Mouse (Mus musculus): ENCODE data around the gene Usp7. TPM values are rescaled to one million over a fixed set of nuclear protein-coding genes. Genes with fewer than 3 reads are reported as not detected.

The Usp7 gene
- polyA plus RNA-seq, 1 experiment from 2014 or later, result 33.2 TPM

DNA sequence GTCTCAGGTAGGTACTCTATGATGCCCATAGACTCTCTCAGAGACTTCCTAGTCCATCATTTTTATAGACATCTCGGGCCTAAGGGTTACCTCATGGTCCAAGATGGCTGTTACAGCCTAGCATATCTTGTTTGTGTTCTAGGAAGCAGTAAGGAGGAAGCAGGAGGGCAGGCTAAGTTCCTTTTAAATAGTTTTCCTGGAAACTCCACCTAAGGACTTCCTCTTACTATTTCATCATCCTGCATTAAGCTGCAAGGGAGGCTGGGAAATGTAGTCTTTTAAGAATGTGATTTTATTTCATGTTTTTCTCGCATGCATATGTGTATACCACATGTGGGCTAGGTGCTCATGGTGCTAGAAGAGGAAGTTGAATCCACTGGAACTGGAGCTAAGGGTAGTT, 31.6 kb upstream of the Usp7 start:
- Histone ChIP-seq H3K9me3 (no peaks in the 10 kb centered on the region), H3K9ac (no peak overlapping the region), H3K4me1 (no peaks in the 10 kb centered on the region), H3K4me2 (no peak overlapping the region), H3K27ac (no peak overlapping the region), H3K4me3 (no peak overlapping the region), H3K36me3 (no peaks in the 10 kb centered on the region), H3K27me3 (no peaks in the 10 kb centered on the region)
- WGBS, result 68% methylated on average over 2 of the region's 2 CpGs
- ATAC-seq (ENCODE audit: insufficient number of reproducible peaks, insufficient read depth, low FRiP score, low TSS enrichment, low read depth), result no peak

DNA sequence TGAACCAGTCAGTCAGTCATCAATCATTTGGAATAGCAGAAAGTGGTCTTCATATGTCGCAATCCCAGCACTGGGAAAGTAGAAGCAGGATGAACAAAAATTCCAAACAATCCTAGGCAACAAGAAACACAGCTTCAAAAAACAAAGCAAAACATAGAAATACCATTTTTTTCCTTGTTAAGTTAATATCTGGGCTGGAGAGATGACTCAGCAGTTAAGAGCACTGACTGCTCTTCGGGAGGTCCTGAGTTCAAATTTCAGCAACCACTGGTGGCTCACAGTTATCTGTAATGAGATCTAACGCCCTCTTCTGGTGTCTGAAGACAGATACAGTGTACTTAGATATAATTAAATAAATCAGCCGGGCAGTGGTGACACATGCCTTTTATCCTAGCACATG, 30.5 kb upstream of the Usp7 start:
- ATAC-seq (ENCODE audit: insufficient number of reproducible peaks, insufficient read depth, low FRiP score, low TSS enrichment, low read depth), result no peak
- H3K27ac ChIP-seq, result no peak overlapping the region
- no peaks in the 10 kb centered on the region for H3K36me3 ChIP-seq

DNA sequence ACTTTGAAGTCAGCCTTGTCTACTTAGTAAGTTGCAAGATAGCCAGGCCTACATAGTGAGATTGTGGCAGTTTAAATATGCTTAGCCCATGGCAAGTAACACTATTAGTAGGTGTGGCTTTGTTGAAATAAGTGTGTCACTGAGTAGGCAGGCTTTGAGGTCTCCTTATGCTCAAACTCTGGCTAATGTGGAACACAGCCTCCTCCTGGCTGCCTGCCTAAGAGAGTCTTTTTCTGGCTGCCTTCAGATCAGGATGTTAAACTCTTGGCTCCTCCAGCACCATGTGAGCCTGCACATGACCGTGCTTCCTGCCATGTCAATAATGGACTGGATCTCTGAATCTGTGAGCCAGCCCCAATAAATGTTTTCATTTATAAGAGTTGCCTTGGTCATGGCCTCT, 29.3 kb upstream of the Usp7 start:
- Histone ChIP-seq H3K4me1 (no peaks in the 10 kb centered on the region), H3K27me3 (no peaks in the 10 kb centered on the region), H3K4me2 (no peak overlapping the region), H3K9me3 (no peaks in the 10 kb centered on the region), H3K4me3 (no peak overlapping the region), H3K27ac (no peak overlapping the region), H3K9ac (no peak overlapping the region), H3K36me3 (no peaks in the 10 kb centered on the region)
- WGBS, result 80% methylated on average over 1 of the region's 1 CpGs
- ATAC-seq (ENCODE audit: insufficient number of reproducible peaks, insufficient read depth, low FRiP score, low TSS enrichment, low read depth), result no peak

More for the DNA sequence above, 30.5 kb upstream of the Usp7 start:
- Histone ChIP-seq H3K9me3 (no peaks in the 10 kb centered on the region), H3K4me2 (no peak overlapping the region), H3K9ac (no peak overlapping the region), H3K4me3 (no peak overlapping the region), H3K27me3 (no peaks in the 10 kb centered on the region), H3K4me1 (no peaks in the 10 kb centered on the region)
- WGBS, result 71% methylated on average over 4 of the region's 4 CpGs

DNA sequence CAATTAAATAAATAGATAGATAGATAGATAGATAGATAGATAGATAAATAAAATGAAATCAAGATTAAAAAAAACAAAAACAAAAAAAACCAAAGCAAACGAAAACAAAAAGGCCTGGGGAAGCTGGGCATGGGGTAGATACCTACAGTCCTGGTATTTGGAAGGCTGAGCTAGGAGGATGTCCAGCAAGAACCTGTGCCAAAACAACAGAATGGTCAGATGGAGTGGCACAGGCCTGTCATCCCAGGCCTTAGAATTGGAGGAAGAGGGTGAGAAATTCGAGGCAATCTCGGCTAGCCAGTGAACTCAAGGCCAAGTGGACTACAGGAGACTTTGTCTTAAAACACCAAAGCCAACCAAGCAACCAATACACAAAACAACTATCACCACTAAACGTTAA, 25.8 kb upstream of the Usp7 start:
- H3K9me3 ChIP-seq, result no peaks in the 10 kb centered on the region
- no peak overlapping the region for H3K27ac ChIP-seq
- H3K4me1 ChIP-seq, result no peaks in the 10 kb centered on the region
- WGBS, result 78% methylated on average over 4 of the region's 4 CpGs
- no peak overlapping the region for H3K4me2 ChIP-seq
- H3K4me3 ChIP-seq, result no peak overlapping the region
- no peak for ATAC-seq (ENCODE audit: insufficient number of reproducible peaks, insufficient read depth, low FRiP score, low TSS enrichment, low read depth)
- no peaks in the 10 kb centered on the region for H3K27me3 ChIP-seq
- no peaks in the 10 kb centered on the region for H3K36me3 ChIP-seq
- no peak overlapping the region for H3K9ac ChIP-seq

DNA sequence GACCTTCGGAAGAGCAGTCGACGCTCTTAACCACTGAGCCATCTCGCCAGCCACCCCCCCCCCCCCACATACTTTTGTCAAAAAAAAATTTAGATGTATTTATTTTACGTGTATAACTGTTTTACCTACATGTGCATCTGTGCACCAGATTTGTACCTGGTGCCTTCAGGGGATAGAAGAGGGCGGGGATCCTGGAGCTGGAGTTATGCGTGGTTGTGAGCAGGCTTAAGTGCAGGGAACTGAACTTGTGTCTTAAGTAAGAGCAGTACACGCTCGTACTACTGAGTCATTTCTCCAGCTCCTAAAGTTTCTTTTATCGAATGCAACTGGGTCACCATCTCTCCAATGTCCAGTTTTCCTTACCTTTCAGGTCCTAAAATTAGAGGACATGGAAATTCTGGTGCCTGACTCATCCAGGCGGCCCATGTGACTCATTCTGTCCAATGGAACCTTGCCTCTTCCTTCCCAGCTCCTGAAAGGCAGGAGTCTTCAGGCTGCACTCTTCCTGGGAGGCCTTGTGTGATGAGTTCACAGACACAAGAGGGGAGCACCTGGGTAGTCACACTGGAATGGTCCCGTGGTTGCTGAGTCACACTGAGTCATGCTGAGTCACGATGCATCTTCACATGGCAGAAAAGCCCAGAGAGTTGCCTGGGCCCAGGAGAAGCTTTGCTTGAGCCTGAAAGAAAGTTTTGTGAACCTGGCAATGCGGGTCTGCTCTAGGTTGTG, 18.5 kb upstream of the Usp7 start:
- no peak overlapping the region for H3K27ac ChIP-seq
- 88% methylated on average over 14 of the region's 14 CpGs for WGBS
- no peak overlapping the region for H3K4me2 ChIP-seq
- H3K36me3 ChIP-seq, result no peaks in the 10 kb centered on the region
- H3K27me3 ChIP-seq, result no peaks in the 10 kb centered on the region
- no peak overlapping the region for H3K4me3 ChIP-seq
- no peaks in the 10 kb centered on the region for H3K4me1 ChIP-seq
- H3K9ac ChIP-seq, result no peak overlapping the region
- no peak for ATAC-seq (ENCODE audit: insufficient number of reproducible peaks, insufficient read depth, low FRiP score, low TSS enrichment, low read depth)
- H3K9me3 ChIP-seq, result no peaks in the 10 kb centered on the region

DNA sequence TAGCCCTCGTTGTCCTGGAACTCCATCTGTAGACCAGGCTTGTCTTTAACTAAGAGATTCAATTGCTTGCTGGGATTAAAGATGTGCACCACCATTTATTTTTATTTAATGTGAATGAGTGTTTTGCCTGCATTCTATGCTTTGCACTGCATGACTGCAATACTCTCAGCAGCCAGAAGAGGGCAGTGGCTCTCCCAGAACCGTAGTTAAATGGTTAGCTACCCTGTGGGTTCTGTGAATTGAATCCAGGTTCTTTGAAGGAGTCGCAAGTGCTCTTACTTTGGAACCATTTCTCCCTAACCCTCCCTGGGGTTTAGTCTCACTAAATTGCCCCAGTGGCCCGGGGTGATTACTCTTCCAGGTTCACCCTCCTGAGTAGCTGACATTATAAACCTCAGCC, 14.6 kb upstream of the Usp7 start:
- Histone ChIP-seq H3K4me1 (no peaks in the 10 kb centered on the region), H3K27ac (no peak overlapping the region), H3K4me3 (no peak overlapping the region), H3K9ac (no peak overlapping the region), H3K9me3 (no peaks in the 10 kb centered on the region), H3K4me2 (no peak overlapping the region), H3K27me3 (no peaks in the 10 kb centered on the region), H3K36me3 (no peaks in the 10 kb centered on the region)
- no peak for ATAC-seq (ENCODE audit: insufficient number of reproducible peaks, insufficient read depth, low FRiP score, low TSS enrichment, low read depth)
- 20% methylated on average over 4 of the region's 4 CpGs for WGBS

DNA sequence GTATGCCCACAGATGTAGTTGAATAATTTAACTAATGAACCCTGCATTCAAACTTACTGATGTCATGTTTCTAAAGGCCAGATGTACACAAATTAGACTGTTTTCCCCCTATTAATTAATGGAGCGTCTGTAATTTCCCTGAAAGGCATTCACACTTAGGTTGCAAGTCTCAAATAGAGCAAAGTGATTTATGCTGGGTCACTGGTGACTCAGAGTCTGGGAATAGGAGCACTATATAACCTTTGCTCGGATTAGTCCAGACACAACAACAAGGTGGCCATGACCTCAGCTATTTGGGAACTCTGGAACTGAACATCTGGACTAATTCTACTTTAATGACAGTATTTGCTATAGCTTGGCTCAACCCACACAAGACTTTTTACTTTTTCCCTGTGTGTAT, 3.8 kb upstream of the Usp7 start:
- no peak overlapping the region for H3K4me3 ChIP-seq
- no peak overlapping the region for H3K4me2 ChIP-seq
- no peaks in the 10 kb centered on the region for H3K4me1 ChIP-seq
- H3K9ac ChIP-seq, result no peak overlapping the region
- H3K36me3 ChIP-seq, result no peaks in the 10 kb centered on the region
- H3K27ac ChIP-seq, result no peak overlapping the region
- H3K9me3 ChIP-seq, result 0 out of 2 replicates have a peak, but pooled peaks cover 3% of the 10 kb centered on the region
- H3K27me3 ChIP-seq, result no peaks in the 10 kb centered on the region
- no peak for ATAC-seq (ENCODE audit: insufficient number of reproducible peaks, insufficient read depth, low FRiP score, low TSS enrichment, low read depth)
- 77% methylated on average over 2 of the region's 2 CpGs for WGBS

DNA sequence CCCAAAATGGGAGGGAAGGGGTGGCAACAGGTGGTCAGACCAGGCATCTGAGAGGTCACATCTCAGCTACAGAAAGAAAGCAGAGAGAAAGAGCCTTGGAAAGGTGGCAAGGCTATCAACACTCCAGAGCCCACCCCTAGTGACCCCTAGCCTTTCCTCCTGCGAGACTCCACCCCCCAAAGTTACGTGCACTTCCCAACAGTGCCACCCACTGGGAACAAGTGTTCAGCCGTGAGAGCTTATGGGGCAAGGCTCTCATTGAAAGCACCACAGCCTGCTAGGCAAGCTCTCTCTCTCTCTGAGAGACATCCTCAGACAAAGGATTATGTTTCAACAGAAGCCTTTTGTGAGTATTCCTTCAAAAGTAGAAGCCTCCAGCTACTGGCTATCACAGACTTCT, 2.8 kb upstream of the Usp7 start:
- Histone ChIP-seq H3K4me2 (no peak overlapping the region), H3K9ac (no peak overlapping the region), H3K4me3 (no peak overlapping the region), H3K27me3 (no peaks in the 10 kb centered on the region), H3K27ac (no peak overlapping the region), H3K4me1 (no peaks in the 10 kb centered on the region), H3K36me3 (no peaks in the 10 kb centered on the region), H3K9me3 (no peaks in the 10 kb centered on the region)
- WGBS, result 4% methylated on average over 3 of the region's 3 CpGs
- no peak for ATAC-seq (ENCODE audit: insufficient number of reproducible peaks, insufficient read depth, low FRiP score, low TSS enrichment, low read depth)

DNA sequence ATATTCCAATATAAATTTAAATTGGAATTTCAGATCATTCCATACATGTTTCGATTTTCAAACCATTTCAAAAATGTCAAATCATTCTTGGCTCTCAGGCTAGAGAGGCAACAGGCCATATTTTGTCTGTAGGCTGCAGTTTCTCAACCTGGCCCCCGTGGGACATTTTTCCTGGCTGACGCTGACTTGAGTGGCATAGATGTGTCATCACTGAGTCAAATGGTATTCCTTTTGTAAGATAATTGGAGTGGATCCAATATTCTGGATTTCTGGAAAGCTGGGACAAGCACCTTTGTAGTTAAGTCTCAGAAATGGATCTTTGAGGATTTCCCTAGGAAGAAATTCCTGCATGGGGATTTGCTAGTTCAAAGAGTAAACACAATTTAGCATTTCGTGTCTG, 1.2 kb downstream of the Usp7 start:
- WGBS, result 80% methylated on average over 4 of the region's 4 CpGs
- H3K36me3 ChIP-seq, result no peaks in the 10 kb centered on the region
- no peak overlapping the region for H3K9ac ChIP-seq
- H3K4me2 ChIP-seq, result no peak overlapping the region
- ATAC-seq (ENCODE audit: insufficient number of reproducible peaks, insufficient read depth, low FRiP score, low TSS enrichment, low read depth), result no peak
- no peaks in the 10 kb centered on the region for H3K9me3 ChIP-seq
- no peak overlapping the region for H3K4me3 ChIP-seq
- no peaks in the 10 kb centered on the region for H3K4me1 ChIP-seq
- H3K27me3 ChIP-seq, result no peaks in the 10 kb centered on the region
- H3K27ac ChIP-seq, result no peak overlapping the region

DNA sequence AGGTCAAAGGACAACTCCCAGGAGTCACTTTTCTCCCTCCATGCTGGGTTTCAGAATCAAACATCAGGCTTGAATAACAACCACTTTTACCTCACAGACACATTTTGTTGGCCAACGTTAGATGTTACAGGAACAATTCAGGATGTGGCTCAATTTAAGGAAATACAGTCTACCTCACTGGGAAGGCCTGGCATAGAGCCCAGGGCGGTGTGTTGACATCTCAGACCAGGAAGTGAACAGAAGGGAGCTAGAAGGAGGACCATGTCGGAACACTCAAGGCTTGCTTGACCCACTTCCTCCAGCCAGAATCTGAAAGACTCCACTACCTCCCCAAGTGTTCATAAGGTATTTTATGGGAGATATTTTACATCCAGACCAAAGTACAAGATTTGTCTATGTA, 7.4 kb downstream of the Usp7 start:
- Histone ChIP-seq H3K9me3 (no peaks in the 10 kb centered on the region), H3K27me3 (no peaks in the 10 kb centered on the region), H3K4me3 (no peak overlapping the region), H3K4me1 (no peaks in the 10 kb centered on the region), H3K27ac (no peak overlapping the region), H3K9ac (no peak overlapping the region), H3K36me3 (no peaks in the 10 kb centered on the region), H3K4me2 (no peak overlapping the region)
- WGBS, result 68% methylated on average over 3 of the region's 3 CpGs
- ATAC-seq (ENCODE audit: insufficient number of reproducible peaks, insufficient read depth, low FRiP score, low TSS enrichment, low read depth), result no peak

DNA sequence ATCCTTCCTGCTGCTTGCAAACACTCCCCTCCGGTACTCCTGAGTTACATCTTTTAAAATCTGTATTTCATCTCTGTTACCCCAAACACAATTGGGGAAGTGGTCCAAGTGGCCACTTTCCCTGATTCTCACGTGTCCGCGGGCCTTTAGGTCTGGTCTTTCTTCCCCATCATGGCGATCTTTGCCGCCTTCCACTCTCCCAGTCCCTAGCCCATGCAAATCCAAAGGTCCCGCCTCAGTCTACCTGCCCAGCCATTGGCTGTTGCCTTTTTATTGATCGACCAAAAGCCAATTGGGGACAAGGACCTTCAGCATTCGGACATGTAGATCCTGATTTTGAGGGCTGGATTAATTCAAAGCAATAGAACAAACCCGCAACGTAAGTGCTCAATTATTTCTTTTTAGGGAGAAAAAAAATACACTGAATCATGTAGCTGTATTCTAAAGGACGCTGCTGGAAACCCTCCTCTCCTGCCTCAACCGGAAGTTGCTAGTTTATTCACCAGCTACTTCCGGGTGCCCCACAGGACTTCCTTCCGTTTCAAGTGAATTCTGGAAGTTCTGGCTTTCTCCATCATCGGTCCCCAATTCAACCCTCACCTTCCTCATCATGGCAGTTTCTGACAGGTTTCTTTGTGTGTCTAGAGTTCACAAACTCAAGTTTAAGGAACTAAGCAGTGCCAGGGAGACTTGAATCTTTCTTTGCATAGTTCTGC, 8.8 kb downstream of the Usp7 start:
- no peak overlapping the region for H3K4me3 ChIP-seq
- H3K4me2 ChIP-seq, result no peak overlapping the region
- H3K9me3 ChIP-seq, result no peaks in the 10 kb centered on the region
- no peak overlapping the region for H3K9ac ChIP-seq
- no peaks in the 10 kb centered on the region for H3K27me3 ChIP-seq
- no peak for ATAC-seq (ENCODE audit: insufficient number of reproducible peaks, insufficient read depth, low FRiP score, low TSS enrichment, low read depth)
- H3K36me3 ChIP-seq, result no peaks in the 10 kb centered on the region
- no peak overlapping the region for H3K27ac ChIP-seq
- WGBS, result 85% methylated on average over 16 of the region's 16 CpGs
- no peaks in the 10 kb centered on the region for H3K4me1 ChIP-seq

DNA sequence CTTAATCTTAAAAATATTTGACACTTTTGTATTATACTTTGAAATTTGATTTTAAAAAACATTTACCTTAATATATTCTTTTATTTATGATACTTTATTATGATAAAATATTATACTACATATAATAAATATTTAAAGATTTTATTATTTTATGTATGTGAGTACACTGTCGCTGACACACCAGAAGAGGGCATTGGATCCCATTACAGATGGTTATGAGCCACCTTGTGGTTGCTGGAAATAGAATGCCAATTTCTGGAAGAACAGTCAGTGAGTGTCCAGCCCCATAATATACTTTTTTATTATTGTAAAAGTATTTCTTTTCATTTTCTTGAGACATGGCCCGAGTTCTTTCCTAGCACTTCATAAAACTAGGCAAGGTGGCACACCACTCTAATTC, 10.4 kb downstream of the Usp7 start:
- WGBS, result 94% methylated on average over 2 of the region's 2 CpGs
- Histone ChIP-seq H3K27ac (no peak overlapping the region), H3K4me3 (no peak overlapping the region), H3K4me1 (no peaks in the 10 kb centered on the region), H3K9me3 (no peaks in the 10 kb centered on the region), H3K4me2 (no peak overlapping the region), H3K27me3 (no peaks in the 10 kb centered on the region), H3K9ac (no peak overlapping the region), H3K36me3 (no peaks in the 10 kb centered on the region)
- ATAC-seq (ENCODE audit: insufficient number of reproducible peaks, insufficient read depth, low FRiP score, low TSS enrichment, low read depth), result no peak
